17 mouse cellular contexts compared by ENCODE assay signal in genomic region chr1:52293393-52294099, GRCm38 (mm10).
A peak's percentile ranks its signal among the peaks of the same experiment; 100 is the strongest.
DNase-seq lines count a peak whose midpoint lies in the region; ATAC-seq and TF ChIP-seq lines count a peak whose summit lies in the region.
"Had no signal": no experiment of that assay in that cellular context is flagged by ENCODE, and none has a peak within 500 bp of the region (broad histone marks: within the 10 kb centered on the region; RNA-seq: fewer than 3 reads in every experiment).

No protein-coding gene starts in this region.

- H3K4me1 ChIP-seq in ES-E14 (ENCODE audit: control insufficient read depth in 2 of 2, insufficient read depth in 2 of 2, low read length in 2 of 2, poor library complexity in 1 of 2): no peaks in the 10 kb centered on the region
- no peaks in the 10 kb centered on the region for H3K4me1 ChIP-seq in intestine, embryonic 16.5 days (ENCODE audit: control insufficient read depth, insufficient read depth, low read length)
- H3K4me1 ChIP-seq in stomach, postnatal 0 days (replicated peaks; ENCODE audit: control insufficient read depth, insufficient read depth): no peaks in the 10 kb centered on the region
- H3K4me1 ChIP-seq: embryonic facial prominence, embryonic 13.5 days; heart, embryonic 13.5 days; hindbrain, embryonic 10.5 days; limb, embryonic 15.5 days; neural tube, embryonic 12.5 days had no signal

- no peak overlapping the region for H3K27ac ChIP-seq in ES-E14 (ENCODE audit: insufficient read depth, low read depth, low read length, poor library complexity, severe bottlenecking)
- H3K27ac ChIP-seq in intestine, embryonic 16.5 days (ENCODE audit: low read length): peak overlapping the region; percentile 80
- no peak overlapping the region for H3K27ac ChIP-seq in stomach, postnatal 0 days (replicated peaks)
- H3K27ac ChIP-seq: embryonic facial prominence, embryonic 13.5 days; heart, embryonic 13.5 days; hindbrain, embryonic 10.5 days; limb, embryonic 15.5 days; neural tube, embryonic 12.5 days had no signal

- H3K9ac ChIP-seq in ES-E14 (ENCODE audit: insufficient read depth, low read depth, low read length, poor library complexity, severe bottlenecking): no peak overlapping the region
- no peak overlapping the region for H3K9ac ChIP-seq in intestine, embryonic 16.5 days (ENCODE audit: low read depth, low read length)
- H3K9ac ChIP-seq in stomach, postnatal 0 days (ENCODE audit: low read length): no peak overlapping the region
- H3K9ac ChIP-seq: embryonic facial prominence, embryonic 13.5 days; heart, embryonic 13.5 days; limb, embryonic 15.5 days; liver, postnatal 0 days; neural tube, embryonic 12.5 days had no signal

- no peak for TF ChIP-seq CTCF in stomach, postnatal 0 days (IDR thresholded peaks at IDR 0.05; ENCODE audit: low read depth)

- in situ Hi-C loops in ES-E14 (cut with MboI; ENCODE audit: low sequenced_read_pairs in 2 of 2, unreplicated experiment in 2 of 2): no loop called here

- no peak overlapping the region for H3K4me2 ChIP-seq in intestine, embryonic 16.5 days (ENCODE audit: low read depth, low read length)
- no peak overlapping the region for H3K4me2 ChIP-seq in stomach, postnatal 0 days (replicated peaks; ENCODE audit: low read depth)
- H3K4me2 ChIP-seq: embryonic facial prominence, embryonic 13.5 days; heart, embryonic 13.5 days; limb, embryonic 15.5 days; neural tube, embryonic 12.5 days had no signal

- no peaks in the 10 kb centered on the region for H3K9me3 ChIP-seq in ES-E14 (ENCODE audit: control insufficient read depth, insufficient read depth, low read depth, low read length)
- no peaks in the 10 kb centered on the region for H3K9me3 ChIP-seq in intestine, embryonic 16.5 days (ENCODE audit: control insufficient read depth, low read length)
- H3K9me3 ChIP-seq in stomach, postnatal 0 days (ENCODE audit: control insufficient read depth, low read length): no peaks in the 10 kb centered on the region
- H3K9me3 ChIP-seq: embryonic facial prominence, embryonic 13.5 days; heart, embryonic 13.5 days; hindbrain, embryonic 10.5 days; limb, embryonic 15.5 days; neural tube, embryonic 12.5 days had no signal

- H3K36me3 ChIP-seq in ES-E14 (ENCODE audit: control insufficient read depth, insufficient read depth, low read length, poor library complexity, severe bottlenecking): no peaks in the 10 kb centered on the region
- no peaks in the 10 kb centered on the region for H3K36me3 ChIP-seq in intestine, embryonic 16.5 days (ENCODE audit: control insufficient read depth, insufficient read depth, low read length)
- H3K36me3 ChIP-seq in stomach, postnatal 0 days (ENCODE audit: control insufficient read depth, insufficient read depth, low read length): no peaks in the 10 kb centered on the region
- H3K36me3 ChIP-seq: embryonic facial prominence, embryonic 13.5 days; heart, embryonic 13.5 days; hindbrain, embryonic 10.5 days; limb, embryonic 15.5 days; neural tube, embryonic 12.5 days had no signal

- no peak for TF ChIP-seq EP300 in stomach, postnatal 0 days (optimal IDR thresholded peaks at IDR 0.05)

- peak; percentile 95 for ATAC-seq in intestine, embryonic 16.5 days
- no peak for ATAC-seq in stomach, postnatal 0 days (ENCODE audit: low FRiP score, low TSS enrichment)
- ATAC-seq: liver, postnatal 0 days had no signal

- intact Hi-C loops in gastrocnemius, postnatal 14 days (cut with DNase I; ENCODE audit: low total_unique reads): no loop called here

- no peak overlapping the region for H3K4me3 ChIP-seq in ES-E14 (ENCODE audit: insufficient read depth in 1 of 2, low read depth in 1 of 2, low read length in 2 of 2, poor library complexity in 1 of 2, severe bottlenecking in 1 of 2)
- no peak overlapping the region for H3K4me3 ChIP-seq in intestine, embryonic 16.5 days (ENCODE audit: low read length)
- no peak overlapping the region for H3K4me3 ChIP-seq in stomach, postnatal 0 days (ENCODE audit: low read depth, low read length)
- H3K4me3 ChIP-seq: embryonic facial prominence, embryonic 13.5 days; heart, embryonic 13.5 days; hindbrain, embryonic 10.5 days; limb, embryonic 15.5 days; neural tube, embryonic 12.5 days had no signal

- WGBS in intestine, embryonic 16.5 days: 48% methylated on average over 5 of the region's 5 CpGs
- 69% methylated on average over 5 of the region's 5 CpGs for WGBS in stomach, postnatal 0 days

- DNase-seq in ES-CJ7 (ENCODE audit: low read depth, low spot score) (peak; percentile 39), ES-E14 (ENCODE audit: low read depth, low spot score) (peak; percentile 12)
- peak; percentile 47 for DNase-seq in kidney, postnatal 10 days
- no peak for DNase-seq in T-cell, adult 2 months (ENCODE audit: low spot score)
- DNase-seq in yolk sac, embryonic 10.5 days (ENCODE audit: low spot score): no peak
- no peak for DNase-seq in gastrocnemius, postnatal 14 days
- DNase-seq in stomach, postnatal 0 days (ENCODE audit: low spot score): no peak
- DNase-seq: cerebellum, postnatal 36 days; layer of hippocampus, postnatal 36 days; liver, postnatal 0 days; right cerebral cortex, postnatal 4 days had no signal

- no peaks in the 10 kb centered on the region for H3K27me3 ChIP-seq in intestine, embryonic 16.5 days (replicated peaks; ENCODE audit: control insufficient read depth, insufficient read depth, low read length)
- H3K27me3 ChIP-seq in stomach, postnatal 0 days (ENCODE audit: control insufficient read depth, insufficient read depth, low read length): no peaks in the 10 kb centered on the region
- H3K27me3 ChIP-seq: embryonic facial prominence, embryonic 13.5 days; heart, embryonic 13.5 days; limb, embryonic 15.5 days; neural tube, embryonic 12.5 days had no signal

TF ChIP-seq in ES-E14, 5 proteins besides CTCF, POLR2A, EP300 and RAD21:
- TF ChIP-seq ZNF384 (IDR thresholded peaks at IDR 0.05; ENCODE audit: low read depth, low read length): no peak
- TF ChIP-seq CHD2 (IDR thresholded peaks at IDR 0.05; ENCODE audit: low read depth, low read length): no peak
- no peak for TF ChIP-seq HCFC1 (IDR thresholded peaks at IDR 0.05; ENCODE audit: borderline replicate concordance, insufficient read depth, low read length)
- TF ChIP-seq ZC3H11A (IDR thresholded peaks at IDR 0.05; ENCODE audit: borderline replicate concordance, low read depth, low read length): no peak
- no peak for TF ChIP-seq MAFK (IDR thresholded peaks at IDR 0.05; ENCODE audit: insufficient read depth, low read depth, low read length)

Comparison
In these comparisons a context has a peak if more than half of its experiments do, and no peak if none do; other contexts are left out.
1. DNase-seq: peak in ES-CJ7 (single experiment), ES-E14 (single experiment) and kidney, postnatal 10 days (single experiment); none in T-cell, adult 2 months (single experiment), yolk sac, embryonic 10.5 days (single experiment), gastrocnemius, postnatal 14 days (single experiment) and stomach, postnatal 0 days (single experiment).